Mouse (Mus musculus) embryonic facial prominence, embryonic 14.5 days (tissue): ENCODE data around the gene Fcer1a. TPM values are rescaled to one million over a fixed set of nuclear protein-coding genes. Genes with fewer than 3 reads are reported as not detected.
"Not testable (repeated sequence)": the region's sequence is repeated elsewhere in the genome, so short reads cannot be mapped to it uniquely, and the experiment has no call there.

Experiments
- ATAC-seq: fragments of 200-750 bp; cut with Nextera tagmentation; 2 replicates; pipeline ENCODE4 v1.8.0; 2017; ENCODE audit warnings: low read depth, moderate number of reproducible peaks, moderate TSS enrichment
- DNase-seq: peaks from one replicate; pipeline ENCODE4 v3.0.0-alpha.2; 2015; ENCODE audit warnings: low spot score
- H3K27ac ChIP-seq: fragments of 300-500 bp; sonication (generic); replicated peaks from 2 replicates; pipeline ENCODE4 v1.5.1; 2014; ENCODE audit warnings: low read depth, mild to moderate bottlenecking, low read length, moderate library complexity
- H3K27me3 ChIP-seq: fragments of 300-500 bp; sonication (generic); replicated peaks from 2 replicates; pipeline ENCODE4 v1.6.1; 2014; ENCODE audit warnings: low read length; ENCODE audit not compliant: control insufficient read depth, insufficient read depth
- H3K36me3 ChIP-seq: fragments of 300-500 bp; sonication (generic); 2 replicates; pipeline ENCODE4 v1.6.1; 2014; ENCODE audit warnings: low read length, mixed read lengths; ENCODE audit not compliant: control insufficient read depth, insufficient read depth
- H3K4me1 ChIP-seq: fragments of 300-500 bp; sonication (generic); 2 replicates; pipeline ENCODE4 v1.6.1; 2014; ENCODE audit warnings: antibody characterized with exemption, low read length; ENCODE audit not compliant: control insufficient read depth, insufficient read depth
- H3K4me2 ChIP-seq: fragments of 300-500 bp; sonication (generic); 2 replicates; pipeline ENCODE4 v1.6.1; 2014; ENCODE audit warnings: low read depth, mild to moderate bottlenecking, low read length, moderate library complexity, mixed read lengths
- H3K4me3 ChIP-seq: fragments of 300-500 bp; sonication (generic); 2 replicates; pipeline ENCODE4 v1.5.1; 2014; ENCODE audit warnings: low read depth, mild to moderate bottlenecking, low read length
- H3K9ac ChIP-seq: fragments of 300-500 bp; sonication (generic); 2 replicates; pipeline ENCODE4 v1.6.1; 2014; ENCODE audit warnings: low read depth, mild to moderate bottlenecking, low read length, moderate library complexity, mixed read lengths
- H3K9me3 ChIP-seq: fragments of 300-500 bp; sonication (generic); 2 replicates; pipeline ENCODE4 v1.6.1; 2016; ENCODE audit warnings: low read length; ENCODE audit not compliant: control insufficient read depth
- WGBS: fragments of 180-500 bp; shearing (Covaris S2); extraction: QIAGEN DNeasy Blood & Tissue Kit; methylation state at CpG from one replicate; pipeline ENCODE4 v1.1.7; 2014; 5-methylcytosine and 5-hydroxymethylcytosine counted together
- polyA plus RNA-seq: library from polyadenylated mRNA; unstranded; fragments of >200 nt; fragmentation: Nextera tagmentation; extraction: Ambion mirVana; gene quantifications from 2 replicates; pipeline ENCODE4 v1.2.1, GENCODE M21; 2014

Fcer1a gene
- 0.21 TPM in 1 of 2 replicates, not detected in the other for polyA plus RNA-seq

DNA sequence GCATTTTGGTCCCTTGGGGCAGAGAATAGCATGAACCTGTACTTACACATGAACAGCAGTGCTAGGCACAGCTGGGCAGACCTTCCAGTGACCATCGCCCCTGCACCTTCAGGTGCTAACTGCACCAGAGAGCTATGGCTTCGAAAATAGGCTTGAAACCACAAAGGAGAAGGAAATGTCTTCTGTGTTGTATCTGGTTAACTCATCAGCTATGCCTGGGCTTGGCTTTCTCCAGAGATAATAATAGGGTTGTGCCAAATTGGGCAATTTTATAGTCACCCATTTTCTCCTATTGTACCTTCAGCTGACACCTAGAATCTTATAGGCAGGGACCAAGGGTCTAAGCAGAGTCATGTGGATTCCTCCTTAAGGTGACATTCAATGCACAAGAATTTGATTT lies at the start of gene Fcer1a:
Gene Fcer1a (minus strand): TSS at position 134 of the 400 bp plus-strand sequence.
- Histone ChIP-seq H3K27ac (no peak within 1 kb of the TSS), H3K27me3 (no peaks in the 10 kb centered on the region), H3K9me3 (no peaks in the 10 kb centered on the region), H3K36me3 (no peaks in the 10 kb centered on the region), H3K4me3 (no peak within 1 kb of the TSS), H3K4me1 (no peaks in the 10 kb centered on the region), H3K4me2 (no peak within 1 kb of the TSS), H3K9ac (no peak within 1 kb of the TSS)
- ATAC-seq (no peak), DNase-seq (no peak)
- WGBS: 78% methylated on average over 2 of the region's 2 CpGs

DNA sequence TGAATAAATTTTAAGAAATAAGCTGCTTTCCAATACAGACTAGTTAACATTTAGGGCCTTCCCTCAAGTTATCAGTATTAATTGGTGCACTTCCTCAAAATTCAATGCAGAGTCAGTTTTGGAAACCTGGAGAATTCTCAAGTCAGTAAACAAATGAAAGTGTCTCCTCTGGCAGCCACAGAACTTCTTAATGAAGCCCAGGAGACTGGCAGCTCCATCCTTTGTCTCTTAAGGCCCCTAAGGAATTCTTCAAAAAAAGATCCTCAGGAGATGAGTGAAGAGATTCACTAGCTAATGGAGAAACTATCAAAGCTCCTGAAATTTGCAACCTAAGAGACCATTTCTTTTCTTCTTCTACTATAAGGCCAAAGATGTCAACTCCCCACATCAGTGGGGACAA lies 38.7 kb upstream of the Fcer1a start, which contains the start of gene Olfr418:
Gene Olfr418 (plus strand): TSS at position 301 of the 400 bp plus-strand sequence.
- DNase-seq (no peak), ATAC-seq (no peak)
- Histone ChIP-seq H3K4me1 (no peaks in the 10 kb centered on the region), H3K4me2 (no peak within 1 kb of the TSS), H3K36me3 (no peaks in the 10 kb centered on the region), H3K4me3 (no peak within 1 kb of the TSS), H3K27me3 (no peaks in the 10 kb centered on the region), H3K9me3 (no peaks in the 10 kb centered on the region), H3K27ac (no peak within 1 kb of the TSS), H3K9ac (no peak within 1 kb of the TSS)

DNA sequence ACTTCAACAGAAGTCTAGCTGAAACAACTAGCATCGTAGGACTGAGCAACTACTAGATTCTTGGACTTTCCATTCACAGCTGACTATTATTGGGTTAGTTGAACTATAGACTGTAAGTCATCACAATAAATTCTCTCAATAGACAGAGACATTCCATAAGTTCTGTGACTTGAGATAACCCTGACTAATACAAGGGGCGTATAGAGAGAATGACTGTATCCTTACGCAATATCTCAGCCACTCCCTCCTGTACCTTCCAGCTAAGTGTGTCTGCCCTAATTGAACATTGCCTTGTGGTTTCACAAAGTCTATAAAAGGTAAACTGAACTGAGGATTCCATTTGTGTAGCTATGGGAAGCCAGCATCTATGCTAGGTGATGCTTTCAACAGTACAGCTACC lies 22.9 kb upstream of the Fcer1a start:
- H3K4me2 ChIP-seq: no peak overlapping the region
- H3K4me1 ChIP-seq: no peaks in the 10 kb centered on the region
- DNase-seq (no peak), ATAC-seq (no peak)
- H3K36me3 ChIP-seq: no peaks in the 10 kb centered on the region
- H3K9me3 ChIP-seq: no peaks in the 10 kb centered on the region
- H3K9ac ChIP-seq: no peak overlapping the region
- no peak overlapping the region for H3K4me3 ChIP-seq
- 88% methylated on average over 3 of the region's 3 CpGs for WGBS
- no peaks in the 10 kb centered on the region for H3K27me3 ChIP-seq
- H3K27ac ChIP-seq: no peak overlapping the region

DNA sequence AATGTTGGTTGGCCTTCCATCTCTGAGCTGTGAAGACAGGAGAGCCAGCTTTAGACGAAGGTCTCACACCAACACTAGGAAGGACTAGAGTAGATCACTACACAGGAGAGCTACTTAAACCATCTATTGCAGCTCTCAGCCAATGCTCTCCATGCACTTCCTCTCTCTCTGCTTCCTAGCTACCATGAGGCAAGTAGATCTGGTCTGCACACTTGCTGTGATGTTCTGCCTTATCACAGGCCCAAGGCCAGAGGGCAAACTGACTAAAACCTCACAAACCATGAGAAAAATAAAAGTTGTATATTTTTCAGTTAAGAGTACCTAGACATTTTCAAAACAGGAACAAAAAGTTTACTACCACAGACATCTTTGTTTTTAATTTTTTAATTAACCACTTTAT lies 10.0 kb upstream of the Fcer1a start:
- ATAC-seq, H3K4me2 ChIP-seq, H3K27ac ChIP-seq, H3K4me1 ChIP-seq, H3K27me3 ChIP-seq, H3K4me3 ChIP-seq, DNase-seq, H3K9me3 ChIP-seq, H3K9ac ChIP-seq, H3K36me3 ChIP-seq: not testable (repeated sequence)
- 91% methylated on average over 1 of the region's 1 CpGs for WGBS

DNA sequence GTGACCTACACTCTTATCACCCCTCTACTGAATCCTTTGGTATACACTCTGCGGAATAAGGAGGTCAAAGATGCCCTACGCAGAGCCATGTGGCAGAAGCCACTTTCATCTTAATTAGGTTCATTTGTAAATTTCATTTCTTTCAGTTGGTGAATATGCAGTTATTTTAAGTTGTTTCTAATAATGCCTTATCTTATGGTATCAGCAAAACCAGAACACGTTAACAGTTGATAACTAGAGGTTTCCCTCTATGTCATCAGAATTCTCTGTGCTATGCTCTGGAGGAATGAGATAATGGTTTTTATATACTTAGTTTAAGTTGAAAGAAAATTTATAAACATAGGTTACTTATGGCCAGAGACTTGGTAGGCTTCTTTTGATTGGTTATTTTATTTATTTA lies 10.5 kb downstream of the Fcer1a start:
- DNase-seq (no peak), ATAC-seq (no peak)
- H3K4me1 ChIP-seq: no peaks in the 10 kb centered on the region
- no peaks in the 10 kb centered on the region for H3K36me3 ChIP-seq
- no peak overlapping the region for H3K4me3 ChIP-seq
- H3K9ac ChIP-seq: no peak overlapping the region
- no peak overlapping the region for H3K4me2 ChIP-seq
- 90% methylated on average over 3 of the region's 3 CpGs for WGBS
- H3K9me3 ChIP-seq: no peaks in the 10 kb centered on the region
- no peaks in the 10 kb centered on the region for H3K27me3 ChIP-seq
- no peak overlapping the region for H3K27ac ChIP-seq

DNA sequence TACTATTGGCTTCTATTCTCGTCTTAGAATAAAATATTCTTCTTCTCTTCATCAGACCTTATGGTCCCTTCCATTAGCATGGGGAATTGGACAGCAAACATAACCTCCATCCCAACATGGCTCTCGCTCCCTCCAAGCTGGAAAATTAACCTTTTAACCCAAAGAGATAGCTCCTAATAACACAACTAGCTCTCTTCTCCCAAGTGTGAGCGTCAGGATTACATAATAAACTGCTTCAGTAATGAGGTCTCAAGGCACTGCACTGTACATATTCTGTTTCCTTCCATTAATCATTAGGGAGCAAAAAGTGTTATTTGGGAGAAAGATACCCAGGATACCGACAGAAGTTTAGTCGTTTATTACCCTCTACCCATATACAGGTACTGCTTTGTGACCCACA lies 14.9 kb downstream of the Fcer1a start, which contains the start of gene Olfr1404:
Gene Olfr1404 (plus strand): TSS at position 301 of the 400 bp plus-strand sequence.
- peak; percentile 3 for DNase-seq
- Histone ChIP-seq H3K27ac (no peak within 1 kb of the TSS), H3K9me3 (no peaks in the 10 kb centered on the region), H3K36me3 (no peaks in the 10 kb centered on the region), H3K4me2 (no peak within 1 kb of the TSS), H3K27me3 (no peaks in the 10 kb centered on the region), H3K9ac (no peak within 1 kb of the TSS), H3K4me1 (no peaks in the 10 kb centered on the region), H3K4me3 (no peak within 1 kb of the TSS)
- WGBS: 79% methylated on average over 5 of the region's 5 CpGs
- no peak; the same call in 1 of the 2 replicates for ATAC-seq

DNA sequence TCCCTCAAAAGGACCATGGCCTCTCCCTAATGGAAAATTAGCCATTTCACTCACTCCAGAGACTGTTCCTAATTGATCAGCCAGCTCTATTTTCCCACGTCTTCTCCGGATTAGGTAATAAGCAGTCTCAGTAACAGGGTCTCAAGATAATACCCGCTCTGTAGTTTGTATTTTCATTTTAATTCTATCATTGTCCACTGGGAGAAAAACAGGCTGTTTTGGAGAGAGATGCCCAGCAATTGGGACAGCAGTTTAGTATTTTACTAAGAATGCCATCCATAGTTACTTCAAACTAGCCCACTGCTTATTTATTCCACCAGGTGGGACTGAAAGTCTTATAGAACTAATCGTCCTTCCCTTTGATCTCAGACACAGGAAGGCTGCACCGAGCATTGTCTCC lies 29.5 kb downstream of the Fcer1a start, which contains the start of gene Olfr218:
Gene Olfr218 (plus strand): TSS at position 301 of the 400 bp plus-strand sequence.
- WGBS: 66% methylated on average over 5 of the region's 5 CpGs
- Histone ChIP-seq H3K36me3 (no peaks in the 10 kb centered on the region), H3K27me3 (no peaks in the 10 kb centered on the region)

DNA sequence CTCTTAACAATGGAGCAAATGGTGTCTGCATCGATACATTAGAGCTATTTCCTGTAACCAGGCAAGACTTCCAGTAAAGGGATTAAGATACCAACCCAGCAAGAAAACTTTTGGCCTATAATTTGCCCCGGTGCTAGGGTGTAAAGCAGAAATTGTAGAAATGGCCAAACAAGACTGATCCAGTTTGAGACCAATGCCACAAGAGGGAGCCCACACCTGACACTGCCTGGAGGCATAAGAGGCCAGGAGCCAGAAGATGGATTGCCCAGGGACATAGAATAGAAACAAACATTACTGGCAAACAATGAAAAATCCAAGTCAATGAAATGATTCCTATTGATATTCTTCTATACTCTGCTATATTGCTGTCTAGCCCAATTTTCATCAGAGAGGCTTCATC lies 30.7 kb downstream of the Fcer1a start:
- whole genome bisulfite sequencing: 75% methylated on average over 2 of the region's 2 CpGs
- H3K27me3 ChIP-seq: no peaks in the 10 kb centered on the region
- ATAC-seq (no peak), DNase-seq (no peak)
- no peaks in the 10 kb centered on the region for H3K9me3 ChIP-seq
- H3K4me2 ChIP-seq: no peak overlapping the region
- no peak overlapping the region for H3K27ac ChIP-seq
- no peak overlapping the region for H3K4me3 ChIP-seq
- no peaks in the 10 kb centered on the region for H3K4me1 ChIP-seq
- H3K9ac ChIP-seq: no peak overlapping the region
- no peaks in the 10 kb centered on the region for H3K36me3 ChIP-seq

More for the DNA sequence above, 29.5 kb downstream of the Fcer1a start, which contains the start of gene Olfr218:
- Histone ChIP-seq H3K27ac (no peak within 1 kb of the TSS), H3K4me2 (no peak within 1 kb of the TSS), H3K4me3 (no peak within 1 kb of the TSS), H3K9ac (no peak within 1 kb of the TSS), H3K9me3 (no peaks in the 10 kb centered on the region), H3K4me1 (no peaks in the 10 kb centered on the region)
- no peak for DNase-seq
- no peak for ATAC-seq

DNA sequence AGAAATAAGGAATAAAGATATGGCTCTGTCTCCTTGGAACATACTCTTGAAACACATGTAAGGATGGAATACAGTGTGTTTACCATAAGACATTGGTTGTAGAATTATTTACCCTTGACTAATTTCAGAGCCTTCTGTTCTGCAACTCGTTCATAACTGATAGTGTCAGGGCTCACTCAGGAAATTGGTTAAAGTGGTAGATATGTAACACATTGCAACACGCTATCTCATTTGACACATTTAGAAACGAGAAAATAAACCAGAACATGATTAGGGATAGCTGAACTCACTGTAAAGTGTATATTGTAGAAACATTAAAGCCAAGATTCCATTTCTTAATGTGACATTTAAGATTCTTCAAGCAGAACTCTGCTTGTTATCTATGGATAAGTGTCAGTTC lies 35.0 kb downstream of the Fcer1a start:
- DNase-seq: no peak
- Histone ChIP-seq H3K4me3 (no peak overlapping the region), H3K27me3 (no peaks in the 10 kb centered on the region), H3K4me2 (no peak overlapping the region), H3K9ac (no peak overlapping the region), H3K27ac (no peak overlapping the region), H3K36me3 (no peaks in the 10 kb centered on the region), H3K4me1 (no peaks in the 10 kb centered on the region), H3K9me3 (no peaks in the 10 kb centered on the region)
- WGBS: 66% methylated on average over 3 of the region's 3 CpGs
- no peak for ATAC-seq
